In genomic region chr3:122072646-122073571, GRCm38 (mm10) we compare ENCODE assay signal across 11 mouse cellular contexts. TPM values are rescaled to one million over a fixed set of nuclear protein-coding genes. Genes with fewer than 3 reads are reported as not detected.
DNase-seq lines count a peak whose midpoint lies in the region; ATAC-seq and TF ChIP-seq lines count a peak whose summit lies in the region.
"Had no signal": no experiment of that assay in that cellular context is flagged by ENCODE, and none has a peak within 500 bp of the region (broad histone marks: within the 10 kb centered on the region; RNA-seq: fewer than 3 reads in every experiment).

No protein-coding gene starts in this region.

- H3K27ac ChIP-seq in hindbrain, embryonic 10.5 days: peak overlapping the region; percentile 62; the same call in 1 of the 2 replicates
- H3K27ac ChIP-seq in hindbrain, embryonic 14.5 days: no peak overlapping the region; the same call in 1 of the 2 replicates
- H3K27ac ChIP-seq in heart, postnatal 0 days (ENCODE audit: low read depth): peak overlapping the region; percentile 87

- no peak overlapping the region for H3K4me3 ChIP-seq in hindbrain, embryonic 10.5 days
- no peak overlapping the region for H3K4me3 ChIP-seq in hindbrain, embryonic 14.5 days (replicated peaks; ENCODE audit: low read length)
- H3K4me3 ChIP-seq in heart, postnatal 0 days (ENCODE audit: low read depth, low read length): no peak overlapping the region
- H3K4me3 ChIP-seq: megakaryocyte, embryonic 14.5 days had no signal

- H3K9me3 ChIP-seq in hindbrain, embryonic 10.5 days: no peaks in the 10 kb centered on the region
- H3K9me3 ChIP-seq in hindbrain, embryonic 14.5 days (ENCODE audit: control insufficient read depth, low read length): no peaks in the 10 kb centered on the region
- H3K9me3 ChIP-seq in heart, postnatal 0 days (replicated peaks; ENCODE audit: control insufficient read depth, low read length): no peaks in the 10 kb centered on the region
- H3K9me3 ChIP-seq: megakaryocyte, embryonic 14.5 days had no signal

- DNase-seq in hindbrain, embryonic 10.5 days (ENCODE audit: low spot score): no peak
- no peak for DNase-seq in hindbrain, embryonic 14.5 days (ENCODE audit: low spot score)
- DNase-seq in brain, embryonic 14.5 days (ENCODE audit: low read depth): peak; percentile 29
- DNase-seq in heart, postnatal 0 days (ENCODE audit: low spot score): no peak
- DNase-seq in kidney, postnatal 36 days: peak; percentile 81 to 84
- DNase-seq in thymus, postnatal 10 days (ENCODE audit: low spot score in 2 of 2): no peak
- no peak for DNase-seq in adipocyte (ENCODE audit: low spot score)
- no peak for DNase-seq in urinary bladder, adult 2 months (ENCODE audit: low spot score)
- DNase-seq: forebrain, postnatal 0 days; spleen, adult 18-20 months had no signal

- TF ChIP-seq EP300 in heart, postnatal 0 days (IDR thresholded peaks at IDR 0.05; ENCODE audit: low read depth): no peak

- H3K9ac ChIP-seq in hindbrain, embryonic 14.5 days: no peak overlapping the region
- no peak overlapping the region for H3K9ac ChIP-seq in heart, postnatal 0 days (replicated peaks; ENCODE audit: low read depth, low read length)
- H3K9ac ChIP-seq: forebrain, postnatal 0 days had no signal

- H3K4me2 ChIP-seq in hindbrain, embryonic 14.5 days (replicated peaks): no peak overlapping the region
- H3K4me2 ChIP-seq in heart, postnatal 0 days (ENCODE audit: low read depth, low read length): no peak overlapping the region

- H3K36me3 ChIP-seq in hindbrain, embryonic 10.5 days: no peaks in the 10 kb centered on the region
- no peaks in the 10 kb centered on the region for H3K36me3 ChIP-seq in hindbrain, embryonic 14.5 days (replicated peaks; ENCODE audit: control insufficient read depth, insufficient read depth)
- H3K36me3 ChIP-seq in heart, postnatal 0 days (replicated peaks; ENCODE audit: control insufficient read depth, insufficient read depth, low read length): no peaks in the 10 kb centered on the region

- ATAC-seq in hindbrain, embryonic 14.5 days (ENCODE audit: low FRiP score): no peak
- ATAC-seq in heart, postnatal 0 days (ENCODE audit: insufficient read depth, low read depth): peak; percentile 25; the same call in 1 of the 2 replicates
- ATAC-seq: forebrain, postnatal 0 days had no signal

- H3K27me3 ChIP-seq in hindbrain, embryonic 10.5 days (ENCODE audit: insufficient read depth, poor library complexity, severe bottlenecking): peaks cover 10% of the 10 kb centered on the region
- H3K27me3 ChIP-seq in hindbrain, embryonic 14.5 days (ENCODE audit: control insufficient read depth, insufficient read depth, low read length): no peaks in the 10 kb centered on the region
- H3K27me3 ChIP-seq in heart, postnatal 0 days (ENCODE audit: control insufficient read depth, insufficient read depth, low read length): no peaks in the 10 kb centered on the region

- TF ChIP-seq CTCF in brain, embryonic 14.5 days (IDR thresholded peaks at IDR 0.05; ENCODE audit: borderline replicate concordance, extremely low read depth, insufficient read depth, insufficient read length): no peak
- no peak for TF ChIP-seq CTCF in heart, postnatal 0 days (IDR thresholded peaks at IDR 0.05; ENCODE audit: low read depth)

- peaks cover 26% of the 10 kb centered on the region for H3K4me1 ChIP-seq in hindbrain, embryonic 10.5 days (replicated peaks)
- peaks cover 5% of the 10 kb centered on the region; the same call in 1 of the 2 replicates for H3K4me1 ChIP-seq in hindbrain, embryonic 14.5 days (replicated peaks; ENCODE audit: control insufficient read depth, insufficient read depth, low read length)
- H3K4me1 ChIP-seq in heart, postnatal 0 days (ENCODE audit: control insufficient read depth, insufficient read depth): peaks cover 18% of the 10 kb centered on the region

- no peak for TF ChIP-seq POLR2A in brain, embryonic 14.5 days (IDR thresholded peaks at IDR 0.05; ENCODE audit: borderline replicate concordance, extremely low read depth, insufficient read depth, insufficient read length, poor library complexity, severe bottlenecking)

- WGBS in hindbrain, embryonic 10.5 days: 60% methylated on average over 11 of the region's 11 CpGs
- 60% methylated on average over 11 of the region's 11 CpGs for WGBS in hindbrain, embryonic 14.5 days
- 52% methylated on average over 11 of the region's 11 CpGs for WGBS in heart, postnatal 0 days

RNA-seq across cellular contexts. Expression of gene Abca4, which starts 28.7 kb away (rescaled TPM):
- polyA plus RNA-seq in hindbrain, embryonic 10.5 days (2016; fragmentation: Nextera tagmentation; extraction: Ambion mirVana): 2.1 and 2.3 TPM in 2 replicates
- 4.1 and 5.1 TPM in 2 replicates for polyA plus RNA-seq in hindbrain, embryonic 14.5 days (2014; fragmentation: Nextera tagmentation; extraction: Ambion mirVana)
- 1.9 and 5.0 TPM in 2 replicates for polyA plus RNA-seq in brain, embryonic 14.5 days (2012; rRNA removed)
- total RNA-seq in heart, postnatal 0 days (2014; rRNA removed; ENCODE audit: low replicate concordance): 20.9 and 21.9 TPM in 2 replicates
- polyA plus RNA-seq in heart, postnatal 0 days (2015; fragmentation: Nextera tagmentation; extraction: Ambion mirVana): 4.9 and 5.7 TPM in 2 replicates
- 0.83 and 0.96 TPM in 2 replicates for polyA plus RNA-seq in urinary bladder, adult 2 months (2012; rRNA removed)

Comparison
In these comparisons a context has a peak if more than half of its experiments do, and no peak if none do; other contexts are left out.
1. DNase-seq: peak in brain, embryonic 14.5 days (single experiment) and kidney, postnatal 36 days (2 of 2); none in hindbrain, embryonic 10.5 days (single experiment), hindbrain, embryonic 14.5 days (single experiment), heart, postnatal 0 days (single experiment), thymus, postnatal 10 days (0 of 2), adipocyte (single experiment) and urinary bladder, adult 2 months (single experiment).